Mouse (Mus musculus) spleen, postnatal 10 days (tissue): ENCODE results near the gene Rgn.
A peak's percentile ranks its signal among the peaks of the same experiment; 100 is the strongest.

Experiments used
- DNase-seq, 2 experiments: peaks; one replicate each; pipeline ENCODE4 v3.0.0; 2021 to 2022; ENCODE audit warnings: low spot score in 2 of 2

Rgn gene

DNA sequence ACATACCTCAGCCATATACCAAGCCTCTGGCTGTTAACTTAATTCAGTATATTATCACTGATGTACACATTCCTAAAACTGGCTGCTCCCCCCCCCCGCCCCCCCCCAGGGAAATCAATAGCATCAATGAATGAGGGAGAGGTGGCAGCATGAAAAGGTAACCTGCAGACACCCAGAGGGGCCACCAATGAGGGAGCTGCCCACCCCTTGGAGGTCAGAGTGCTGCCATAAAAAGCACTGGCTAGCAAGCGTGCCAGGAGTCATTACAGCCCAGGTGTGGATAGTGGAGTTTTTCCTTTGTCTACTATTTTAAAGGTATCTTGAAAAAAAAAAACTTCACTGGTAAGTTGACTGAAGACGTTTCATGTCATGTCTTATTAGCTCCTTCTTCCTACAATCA lies at the start of gene Rgn:
TSS of gene Rgn (plus strand) at position 256 of the 400 bp plus-strand sequence.
- DNase-seq, result no peak

DNA sequence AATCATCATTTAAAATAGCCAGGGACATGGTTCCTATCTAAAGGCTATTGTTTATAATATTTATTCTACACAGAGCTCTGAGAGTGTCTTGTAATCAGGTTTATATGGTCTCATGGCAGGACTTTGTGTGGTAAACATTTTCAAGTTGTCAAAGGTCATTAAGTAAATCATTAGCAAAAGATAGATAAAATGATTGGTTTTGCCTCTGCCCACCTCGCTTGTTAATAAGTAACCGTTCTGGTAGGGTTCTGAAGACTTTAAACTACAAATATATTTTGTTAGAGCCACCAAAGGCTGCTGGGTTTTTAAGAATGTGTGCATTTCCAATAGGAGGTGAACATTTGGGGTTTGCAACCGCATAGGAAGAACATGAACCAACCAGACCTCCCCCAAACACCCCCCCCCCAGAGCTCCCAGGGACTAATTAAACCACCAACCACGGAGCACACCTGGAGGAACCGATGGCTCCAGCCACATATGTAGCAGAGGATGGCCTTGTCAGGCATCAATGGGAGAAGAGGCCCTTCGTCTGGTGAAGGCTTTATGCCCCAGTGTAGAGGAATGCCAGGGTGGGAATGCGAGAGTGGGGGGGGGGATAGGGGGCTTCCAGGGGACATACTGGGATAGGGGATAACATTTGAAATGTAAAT lies 29.2 kb upstream of the Rgn start:
- no peak for DNase-seq

GRCm38 (mm10) chrX:20521578-20521977 lies 28.0 kb upstream of the Rgn start:
- DNase-seq, result no peak

- DNase-seq, result no peak
Measured at GRCm38 (mm10) chrX:20532621-20533020, 17.0 kb upstream of the Rgn start.

DNA sequence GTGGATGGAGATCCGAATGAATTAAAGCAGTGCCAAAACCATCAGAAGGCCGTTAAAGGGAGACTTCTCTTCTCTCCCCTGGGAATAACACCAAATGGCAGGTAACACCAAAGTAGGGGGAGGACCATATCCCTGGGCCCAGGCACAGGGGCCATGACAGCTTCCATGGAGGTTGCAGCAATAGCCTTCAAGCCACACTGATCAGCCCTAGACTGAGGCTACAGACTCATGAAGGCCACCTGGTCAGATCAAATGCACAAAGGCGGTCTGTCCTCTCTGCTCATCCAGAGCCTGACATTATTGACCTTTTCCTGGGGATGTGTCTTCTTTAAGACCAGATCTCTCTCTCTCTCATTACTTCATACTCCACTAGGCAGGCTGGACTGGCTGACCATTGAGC lies 5.7 kb upstream of the Rgn start:
- no peak for DNase-seq

DNA sequence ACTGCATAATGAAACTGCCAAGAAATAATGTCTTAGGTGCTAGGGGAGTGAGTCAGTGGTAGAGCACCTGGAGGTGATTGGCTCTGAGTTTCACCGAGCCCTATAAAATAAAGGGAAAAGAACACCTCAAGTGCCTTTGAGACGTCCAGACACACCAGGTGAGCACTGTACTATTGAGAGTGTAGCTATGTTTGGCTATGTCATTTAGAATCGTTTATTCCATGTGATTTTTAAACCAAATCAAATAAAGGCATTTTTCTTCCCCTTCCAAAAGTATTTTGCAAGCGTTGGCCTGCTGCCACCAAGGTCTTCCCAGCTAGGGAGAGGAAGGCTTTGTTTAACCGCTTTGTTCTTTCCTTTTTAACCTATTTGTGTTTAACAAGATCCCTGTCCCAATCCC lies 2.0 kb upstream of the Rgn start:
- no peak for DNase-seq

DNA sequence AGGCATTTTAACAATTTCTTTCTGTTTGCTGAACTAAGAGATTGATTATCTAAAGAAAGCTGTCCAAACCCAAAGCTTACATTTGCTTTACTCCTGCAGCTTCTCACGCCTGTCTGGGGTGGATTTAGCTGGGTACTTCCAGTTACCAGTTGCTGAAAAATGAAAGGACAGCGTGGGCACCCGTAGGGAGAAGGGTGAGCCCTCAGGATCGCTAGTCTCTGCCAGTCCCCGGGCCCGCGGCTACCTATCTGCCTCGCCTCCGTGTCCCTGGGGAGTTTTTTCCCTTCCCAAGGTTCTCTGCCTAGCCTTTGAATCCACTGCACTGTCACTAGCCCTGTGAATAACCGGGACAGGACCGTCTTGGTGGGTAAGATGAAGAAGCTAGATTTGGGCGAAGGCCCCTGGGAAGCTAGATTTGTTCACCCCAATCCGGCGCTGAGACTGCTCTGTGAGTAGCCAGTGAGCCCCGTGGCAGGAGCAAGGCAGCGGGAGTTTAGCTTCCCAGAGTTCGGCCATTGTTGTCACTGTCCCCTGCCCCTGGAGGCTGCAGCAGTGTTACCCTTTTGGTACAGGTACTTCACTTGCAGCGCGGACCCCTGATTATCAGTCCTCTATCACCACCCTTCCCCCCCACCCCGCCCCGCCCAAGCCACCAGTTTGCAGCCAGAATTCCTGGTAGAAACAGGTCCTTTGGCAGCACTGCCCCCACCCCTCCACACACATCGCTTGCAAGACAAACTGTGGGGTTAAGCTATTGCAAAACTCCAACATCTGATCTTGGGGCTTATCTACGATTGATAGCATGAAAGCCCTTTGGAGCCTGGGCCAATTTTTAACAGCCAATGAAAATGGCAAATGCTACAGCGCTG lies 1.3 kb upstream of the Rgn start:
- DNase-seq, result no peak

- DNase-seq, result no peak
Measured at GRCm38 (mm10) chrX:20548880-20549440, 627 bp upstream of the Rgn start.

DNA sequence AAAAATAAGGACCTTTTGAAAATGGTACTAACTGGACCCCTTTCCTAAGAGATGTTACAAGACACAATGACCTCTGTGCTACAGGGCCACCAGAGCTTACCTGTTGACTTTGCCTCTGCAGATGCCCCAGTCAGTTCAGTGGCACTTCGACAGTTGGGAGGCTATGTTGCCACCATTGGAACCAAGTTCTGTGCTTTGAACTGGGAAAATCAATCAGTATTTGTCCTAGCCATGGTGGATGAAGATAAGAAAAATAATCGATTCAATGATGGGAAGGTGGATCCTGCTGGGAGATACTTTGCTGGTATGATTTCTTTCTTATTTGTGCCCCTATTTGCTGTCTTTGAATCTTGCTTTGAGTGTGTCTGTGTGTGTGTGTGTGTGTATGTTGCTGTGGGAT lies 2.6 kb downstream of the Rgn start:
- no peak for DNase-seq

DNA sequence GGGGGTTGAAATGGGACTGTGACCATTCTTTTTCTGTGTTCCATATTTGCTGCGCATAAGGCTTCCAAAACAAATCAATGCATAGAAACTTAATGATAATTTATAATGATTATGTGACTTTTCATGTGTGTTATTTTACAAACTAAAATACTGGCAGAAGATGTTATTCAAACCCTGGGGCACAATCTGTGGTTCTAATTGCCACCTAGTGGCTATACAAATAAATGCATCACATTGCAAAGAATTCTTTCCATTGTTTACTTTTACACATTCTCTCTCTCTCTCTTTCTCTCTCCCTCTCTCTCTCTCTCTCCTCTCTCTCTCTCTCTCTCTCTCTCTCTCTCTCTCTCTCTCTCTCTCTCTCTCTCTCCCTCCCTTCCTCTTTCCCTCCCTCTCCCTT lies 12.3 kb downstream of the Rgn start:
- no peak for DNase-seq

DNA sequence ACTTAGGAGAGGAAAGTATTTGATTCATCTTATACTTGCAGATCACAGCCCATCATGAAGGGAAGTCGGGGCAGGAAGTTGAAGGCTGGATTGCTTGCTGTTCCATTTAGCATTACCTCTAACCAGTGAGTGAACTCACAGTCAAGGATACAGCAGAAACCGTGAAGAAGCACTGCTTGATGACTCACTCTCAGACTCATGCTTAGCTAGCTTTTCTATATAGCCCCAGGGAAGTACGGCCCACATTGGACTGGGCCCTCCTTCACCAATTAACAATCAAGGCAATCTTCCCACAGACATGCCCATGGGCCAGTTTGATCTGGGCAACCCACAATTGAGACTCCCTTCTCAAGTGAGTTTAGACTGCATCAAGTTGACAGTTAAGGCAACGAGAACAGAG lies 14.4 kb downstream of the Rgn start:
- no peak for DNase-seq

DNA sequence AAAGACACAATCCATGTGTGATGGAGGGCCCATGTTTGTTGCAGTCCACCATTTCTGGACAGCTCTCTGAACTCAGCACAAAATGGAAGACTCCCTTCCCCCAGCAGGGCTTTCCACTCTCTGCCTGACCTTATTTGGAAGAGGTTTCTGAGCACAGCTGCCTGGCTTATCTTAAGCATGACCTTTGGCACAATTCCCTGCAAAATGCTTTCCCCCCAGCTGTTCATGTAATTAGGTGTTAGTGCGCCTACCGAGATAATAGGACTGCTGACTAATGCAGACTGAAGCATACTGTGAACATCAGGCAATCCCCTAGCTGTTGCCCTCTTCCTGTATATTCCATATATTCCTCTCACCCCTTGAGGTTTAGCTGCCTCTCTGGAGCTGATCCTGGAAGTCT lies 21.4 kb downstream of the Rgn start:
- DNase-seq, result no peak

- no peak for DNase-seq
Measured at GRCm38 (mm10) chrX:20572683-20573082, 23.1 kb downstream of the Rgn start.

DNA sequence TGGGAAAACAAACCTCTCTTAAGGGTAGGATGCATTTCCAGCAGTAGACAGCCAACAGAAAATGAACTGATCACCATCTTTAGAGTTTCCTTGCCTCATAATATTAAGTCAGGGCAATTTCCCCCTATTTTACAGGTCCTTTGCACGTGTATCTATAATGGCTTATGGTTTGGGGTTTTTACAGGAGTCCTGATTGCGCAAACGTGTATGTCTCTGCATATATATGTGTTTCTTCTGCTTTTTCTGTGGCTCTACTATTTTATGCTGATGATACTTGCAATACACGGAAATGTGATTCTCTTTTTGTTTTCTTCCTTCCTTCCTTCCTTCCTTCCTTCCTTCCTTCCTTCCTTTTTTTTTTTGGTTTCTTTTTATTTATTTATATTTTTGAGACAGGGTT lies 24.3 kb downstream of the Rgn start:
- no peak for DNase-seq

DNA sequence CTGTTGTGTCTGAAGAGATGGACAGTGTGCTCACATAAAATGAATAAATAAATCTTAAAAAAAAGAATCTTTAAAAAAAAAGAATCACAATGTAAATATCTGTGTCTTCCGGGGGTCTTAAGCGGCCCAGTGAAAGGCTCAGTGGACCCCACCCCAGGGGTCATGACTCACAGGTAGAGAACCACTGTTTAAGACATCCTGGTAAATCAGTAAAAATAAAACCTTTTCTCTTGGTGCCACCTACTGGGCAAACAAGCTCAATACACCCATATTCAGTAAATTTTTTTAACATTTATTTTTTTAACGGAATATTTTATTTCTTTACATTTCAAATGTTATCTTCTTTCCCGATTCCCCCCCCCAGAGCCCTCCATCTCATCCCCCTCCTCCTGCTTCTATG lies 38.4 kb downstream of the Rgn start:
- DNase-seq, result peak in 1 of 2 experiments; percentile 11

GRCm38 (mm10) chrX:20608500-20608899 lies 58.9 kb downstream of the Rgn start:
- no peak for DNase-seq
